Mouse (Mus musculus) kidney, embryonic 14.5 days (tissue): ENCODE measurements around the gene Mypn. TPM values are rescaled to one million over a fixed set of nuclear protein-coding genes. Genes with fewer than 3 reads are reported as not detected.

Experiments
- ATAC-seq: fragments of 200-750 bp; cut with Nextera tagmentation; 2 replicates; pipeline ENCODE4 v1.8.0; 2017; ENCODE audit warnings: moderate number of reproducible peaks, mild to moderate bottlenecking, moderate TSS enrichment, moderate library complexity; ENCODE audit not compliant: low FRiP score, low TSS enrichment
- H3K27ac ChIP-seq: fragments of 300-500 bp; sonication (generic); 2 replicates; pipeline ENCODE4 v1.5.1; 2014; ENCODE audit warnings: low read depth, mild to moderate bottlenecking, low read length, moderate library complexity, mixed read lengths
- H3K27me3 ChIP-seq: fragments of 300-500 bp; sonication (generic); 2 replicates; pipeline ENCODE4 v1.6.1; 2014; ENCODE audit warnings: mild to moderate bottlenecking, low read length; ENCODE audit not compliant: control insufficient read depth, insufficient read depth
- H3K36me3 ChIP-seq: fragments of 300-500 bp; sonication (generic); 2 replicates; pipeline ENCODE4 v1.6.1; 2014; ENCODE audit warnings: low read length, mixed read lengths; ENCODE audit not compliant: control insufficient read depth, insufficient read depth
- H3K4me1 ChIP-seq: fragments of 300-500 bp; sonication (generic); 2 replicates; pipeline ENCODE4 v1.6.1; 2014; ENCODE audit warnings: low read length, mixed read lengths; ENCODE audit not compliant: control insufficient read depth, insufficient read depth
- H3K4me2 ChIP-seq: fragments of 300-500 bp; sonication (generic); replicated peaks from 2 replicates; pipeline ENCODE4 v1.6.1; 2014; ENCODE audit warnings: low read depth, mild to moderate bottlenecking, low read length
- H3K4me3 ChIP-seq: fragments of 300-500 bp; sonication (generic); 2 replicates; pipeline ENCODE4 v1.5.1; 2014; ENCODE audit warnings: mild to moderate bottlenecking, low read length
- H3K9ac ChIP-seq: fragments of 300-500 bp; sonication (generic); 2 replicates; pipeline ENCODE4 v1.6.1; 2014; ENCODE audit warnings: low read depth, mild to moderate bottlenecking, low read length, moderate library complexity
- H3K9me3 ChIP-seq: fragments of 300-500 bp; sonication (generic); 2 replicates; pipeline ENCODE4 v1.6.1; 2016; ENCODE audit warnings: low read length; ENCODE audit not compliant: control insufficient read depth
- WGBS: fragments of 180-500 bp; shearing (Covaris S2); extraction: QIAGEN DNeasy Blood & Tissue Kit; methylation state at CpG from one replicate; pipeline ENCODE4 v1.1.7; 2014; 5-methylcytosine and 5-hydroxymethylcytosine counted together
- polyA plus RNA-seq: library from polyadenylated mRNA; unstranded; fragments of >200 nt; fragmentation: Nextera tagmentation; extraction: Ambion mirVana; gene quantifications from 2 replicates; pipeline ENCODE4 v1.2.1, GENCODE M21; 2014

The Mypn gene
- polyA plus RNA-seq, 1 experiment from 2014 or later: not detected

GRCm38 (mm10) chr10:63154726-63155125 is 49.0 kb downstream of the Mypn start:
- Histone ChIP-seq H3K9me3 (no peaks in the 10 kb centered on the region), H3K36me3 (no peaks in the 10 kb centered on the region), H3K27me3 (no peaks in the 10 kb centered on the region), H3K27ac (no peak overlapping the region), H3K4me3 (no peak overlapping the region), H3K4me1 (no peaks in the 10 kb centered on the region), H3K4me2 (no peak overlapping the region), H3K9ac (no peak overlapping the region)
- no peak for ATAC-seq
- 90% methylated on average over 4 of the region's 4 CpGs for WGBS

GRCm38 (mm10) chr10:63154226-63154625 is 49.5 kb downstream of the Mypn start:
- no peak for ATAC-seq
- H3K4me2 ChIP-seq: no peak overlapping the region
- WGBS: 77% methylated on average over 6 of the region's 6 CpGs
- no peaks in the 10 kb centered on the region for H3K36me3 ChIP-seq
- H3K27ac ChIP-seq: no peak overlapping the region
- H3K27me3 ChIP-seq: no peaks in the 10 kb centered on the region
- H3K9ac ChIP-seq: no peak overlapping the region
- no peak overlapping the region for H3K4me3 ChIP-seq
- no peaks in the 10 kb centered on the region for H3K9me3 ChIP-seq
- H3K4me1 ChIP-seq: no peaks in the 10 kb centered on the region

- no peaks in the 10 kb centered on the region for H3K4me1 ChIP-seq
- no peak overlapping the region for H3K4me2 ChIP-seq
- no peaks in the 10 kb centered on the region for H3K27me3 ChIP-seq
- H3K9ac ChIP-seq: no peak overlapping the region
- H3K9me3 ChIP-seq: no peaks in the 10 kb centered on the region
- H3K36me3 ChIP-seq: no peaks in the 10 kb centered on the region
- H3K27ac ChIP-seq: no peak overlapping the region
- ATAC-seq: no peak
- no peak overlapping the region for H3K4me3 ChIP-seq
- 35% methylated on average over 3 of the region's 3 CpGs for WGBS
These were observed 50.2 kb downstream of the Mypn start for GRCm38 (mm10) chr10:63153563-63153962.

GRCm38 (mm10) chr10:63152358-63152757 is 51.4 kb downstream of the Mypn start:
- H3K4me2 ChIP-seq: no peak overlapping the region
- no peaks in the 10 kb centered on the region for H3K36me3 ChIP-seq
- ATAC-seq: no peak
- H3K9me3 ChIP-seq: no peaks in the 10 kb centered on the region
- H3K27me3 ChIP-seq: no peaks in the 10 kb centered on the region
- H3K4me1 ChIP-seq: no peaks in the 10 kb centered on the region
- H3K9ac ChIP-seq: no peak overlapping the region
- no peak overlapping the region for H3K27ac ChIP-seq
- no peak overlapping the region for H3K4me3 ChIP-seq

- Histone ChIP-seq H3K36me3 (no peaks in the 10 kb centered on the region), H3K27me3 (no peaks in the 10 kb centered on the region), H3K4me3 (no peak overlapping the region), H3K9me3 (no peaks in the 10 kb centered on the region), H3K4me1 (no peaks in the 10 kb centered on the region), H3K9ac (no peak overlapping the region), H3K27ac (no peak overlapping the region), H3K4me2 (no peak overlapping the region)
- ATAC-seq: no peak
- 80% methylated on average over 13 of the region's 13 CpGs for WGBS
These were observed 61.1 kb downstream of the Mypn start for GRCm38 (mm10) chr10:63142660-63143059.

- Histone ChIP-seq H3K27me3 (no peaks in the 10 kb centered on the region), H3K4me1 (no peaks in the 10 kb centered on the region), H3K4me3 (no peak overlapping the region), H3K36me3 (no peaks in the 10 kb centered on the region), H3K9ac (no peak overlapping the region), H3K27ac (no peak overlapping the region), H3K4me2 (no peak overlapping the region), H3K9me3 (no peaks in the 10 kb centered on the region)
- WGBS: 84% methylated on average over 6 of the region's 6 CpGs
- no peak for ATAC-seq
These were observed 67.3 kb downstream of the Mypn start for GRCm38 (mm10) chr10:63136436-63136835.

- ATAC-seq: no peak
- H3K4me2 ChIP-seq: no peak overlapping the region
- H3K4me3 ChIP-seq: no peak overlapping the region
- H3K9me3 ChIP-seq: no peaks in the 10 kb centered on the region
- no peaks in the 10 kb centered on the region for H3K36me3 ChIP-seq
- 58% methylated on average over 12 of the region's 12 CpGs for WGBS
- H3K27ac ChIP-seq: no peak overlapping the region
- H3K9ac ChIP-seq: no peak overlapping the region
- H3K4me1 ChIP-seq: no peaks in the 10 kb centered on the region
- no peaks in the 10 kb centered on the region for H3K27me3 ChIP-seq
These were observed 68.1 kb downstream of the Mypn start for GRCm38 (mm10) chr10:63135680-63136079.

GRCm38 (mm10) chr10:63133326-63133725 is 70.4 kb downstream of the Mypn start:
- no peaks in the 10 kb centered on the region for H3K27me3 ChIP-seq
- H3K36me3 ChIP-seq: no peaks in the 10 kb centered on the region
- no peak overlapping the region for H3K4me3 ChIP-seq
- H3K27ac ChIP-seq: no peak overlapping the region
- no peak for ATAC-seq
- H3K4me1 ChIP-seq: no peaks in the 10 kb centered on the region
- H3K9ac ChIP-seq: no peak overlapping the region
- H3K4me2 ChIP-seq: no peak overlapping the region
- H3K9me3 ChIP-seq: no peaks in the 10 kb centered on the region
- WGBS: 89% methylated on average over 4 of the region's 4 CpGs

GRCm38 (mm10) chr10:63132356-63132755 is 71.4 kb downstream of the Mypn start:
- H3K36me3 ChIP-seq: no peaks in the 10 kb centered on the region
- 85% methylated on average over 6 of the region's 6 CpGs for WGBS
- no peaks in the 10 kb centered on the region for H3K27me3 ChIP-seq
- H3K4me1 ChIP-seq: no peaks in the 10 kb centered on the region
- H3K27ac ChIP-seq: no peak overlapping the region
- no peaks in the 10 kb centered on the region for H3K9me3 ChIP-seq
- no peak overlapping the region for H3K4me2 ChIP-seq
- no peak for ATAC-seq
- H3K4me3 ChIP-seq: no peak overlapping the region
- H3K9ac ChIP-seq: no peak overlapping the region

GRCm38 (mm10) chr10:63130500-63130899 is 73.3 kb downstream of the Mypn start:
- H3K9me3 ChIP-seq: no peaks in the 10 kb centered on the region
- no peaks in the 10 kb centered on the region for H3K36me3 ChIP-seq
- no peak overlapping the region for H3K4me2 ChIP-seq
- no peaks in the 10 kb centered on the region for H3K4me1 ChIP-seq
- no peak for ATAC-seq
- H3K27me3 ChIP-seq: no peaks in the 10 kb centered on the region
- H3K27ac ChIP-seq: no peak overlapping the region
- H3K4me3 ChIP-seq: no peak overlapping the region
- 71% methylated on average over 7 of the region's 7 CpGs for WGBS
- no peak overlapping the region for H3K9ac ChIP-seq
